Mouse (Mus musculus) cortical plate, adult 2 months (tissue): ENCODE measurements around the gene Rorc. TPM values are rescaled to one million over a fixed set of nuclear protein-coding genes. Genes with fewer than 3 reads are reported as not detected.
A peak's percentile ranks its signal among the peaks of the same experiment; 100 is the strongest.

Source experiments
- H3K27ac ChIP-seq: fragments of 200-500 bp; 2 replicates; pipeline ENCODE4 v1.5.1; 2012; ENCODE audit warnings: low read length, control low read depth, inconsistent platforms; ENCODE audit not compliant: insufficient read depth
- H3K4me1 ChIP-seq: fragments of 200-500 bp; 2 replicates; pipeline ENCODE4 v1.6.1; 2011; ENCODE audit warnings: low read length; ENCODE audit not compliant: control insufficient read depth, insufficient read depth
- H3K4me3 ChIP-seq: fragments of 200-500 bp; 2 replicates; pipeline ENCODE4 v1.5.1; 2011; ENCODE audit warnings: mild to moderate bottlenecking, low read length, control low read depth; ENCODE audit not compliant: insufficient read depth
- CTCF ChIP-seq: fragments of 200-500 bp; IDR thresholded peaks from 2 replicates; pipeline ENCODE4 v1.5.1; 2011; ENCODE audit warnings: mild to moderate bottlenecking, control low read depth, low read length; ENCODE audit not compliant: insufficient read depth; ENCODE audit errors: extremely low read depth
- POLR2A ChIP-seq: fragments of 200-500 bp; IDR thresholded peaks from 2 replicates; pipeline ENCODE4 v1.6.1; 2011; ENCODE audit warnings: mild to moderate bottlenecking, low read length, control low read depth; ENCODE audit not compliant: insufficient read depth; ENCODE audit errors: extremely low read depth
- polyA plus RNA-seq: library from polyadenylated mRNA; depleted of rRNA; stranded (reverse); fragments of >200 nt; gene quantifications from 2 replicates; pipeline ENCODE4 v1.2.3, GENCODE M21; 2012

The Rorc gene
- polyA plus RNA-seq, 1 experiment = 2.0 TPM

DNA sequence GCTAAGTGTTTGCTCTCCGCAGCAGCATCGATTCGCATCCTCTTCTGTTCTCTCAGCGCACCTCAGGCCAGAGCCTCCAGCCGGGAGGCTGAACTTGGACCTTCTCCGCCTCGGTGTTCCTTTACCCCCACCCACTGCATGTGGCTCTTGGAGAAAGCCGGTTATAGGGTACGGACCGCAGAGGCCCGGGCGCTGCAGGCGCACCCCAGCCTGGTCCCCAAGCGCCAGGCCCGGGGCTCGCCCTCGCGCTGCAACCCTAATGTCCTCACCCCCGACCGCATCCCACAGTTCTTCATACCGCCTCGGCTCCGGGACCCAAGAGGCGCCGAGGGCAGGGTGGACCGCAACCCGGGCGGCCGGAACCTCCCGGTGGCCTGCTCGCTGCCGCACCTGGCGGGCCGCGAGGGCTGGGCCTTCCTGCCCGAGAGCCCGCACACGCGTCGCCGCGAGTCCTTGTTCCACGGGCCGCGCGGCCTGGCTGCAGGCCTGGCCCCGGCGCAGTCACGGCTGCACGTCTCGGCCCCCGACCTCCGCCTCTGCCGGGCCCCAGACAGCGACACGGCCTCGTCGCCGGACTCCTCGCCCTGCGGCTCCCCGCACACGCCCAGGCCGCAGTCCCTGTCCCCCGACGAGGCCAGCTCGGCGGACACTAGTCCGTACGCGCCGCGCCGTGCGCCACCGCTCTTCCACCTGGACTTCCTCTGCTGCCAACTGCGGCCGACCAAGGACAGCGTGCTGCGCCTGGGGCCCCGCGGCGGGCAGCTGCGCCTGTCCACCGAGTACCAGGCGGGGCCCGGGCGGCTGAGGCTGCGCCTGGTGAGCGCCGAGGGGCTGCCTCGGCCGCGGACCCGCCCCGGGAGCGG lies 9.1 kb upstream of the Rorc start:
- TF ChIP-seq POLR2A = no peak
- no peak for TF ChIP-seq CTCF
- no peak overlapping the region for H3K27ac ChIP-seq
- peak overlapping the region; percentile 36 for H3K4me3 ChIP-seq
- no peaks in the 10 kb centered on the region for H3K4me1 ChIP-seq

DNA sequence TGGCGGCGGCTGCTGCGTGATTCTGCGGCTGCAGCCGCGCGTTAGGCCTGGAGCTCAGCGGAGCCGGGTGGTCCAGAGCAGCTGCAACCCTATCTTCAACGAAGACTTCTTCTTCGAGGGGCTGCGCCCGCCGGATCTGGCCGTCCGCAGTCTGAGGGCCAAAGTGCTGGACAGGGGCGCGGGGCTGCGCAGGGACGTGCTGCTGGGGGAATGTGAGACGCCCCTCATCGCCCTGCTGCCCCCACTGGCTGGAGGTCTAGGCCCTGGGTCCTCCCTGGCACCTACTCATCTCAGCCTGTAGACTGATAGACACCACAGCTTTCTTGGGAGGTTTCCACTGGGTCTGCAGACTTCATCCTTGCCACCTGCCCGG lies 8.5 kb upstream of the Rorc start:
- TF ChIP-seq CTCF = no peak
- TF ChIP-seq POLR2A = no peak
- Histone ChIP-seq H3K4me3 (peak overlapping the region; percentile 36; the same call in 1 of the 2 replicates), H3K27ac (no peak overlapping the region), H3K4me1 (no peaks in the 10 kb centered on the region)

GRCm38 (mm10) chr3:94366761-94367160 lies 5.8 kb upstream of the Rorc start:
- peak; percentile 98 for TF ChIP-seq CTCF
- no peak for TF ChIP-seq POLR2A
- Histone ChIP-seq H3K27ac (no peak overlapping the region), H3K4me1 (no peaks in the 10 kb centered on the region), H3K4me3 (no peak overlapping the region)

DNA sequence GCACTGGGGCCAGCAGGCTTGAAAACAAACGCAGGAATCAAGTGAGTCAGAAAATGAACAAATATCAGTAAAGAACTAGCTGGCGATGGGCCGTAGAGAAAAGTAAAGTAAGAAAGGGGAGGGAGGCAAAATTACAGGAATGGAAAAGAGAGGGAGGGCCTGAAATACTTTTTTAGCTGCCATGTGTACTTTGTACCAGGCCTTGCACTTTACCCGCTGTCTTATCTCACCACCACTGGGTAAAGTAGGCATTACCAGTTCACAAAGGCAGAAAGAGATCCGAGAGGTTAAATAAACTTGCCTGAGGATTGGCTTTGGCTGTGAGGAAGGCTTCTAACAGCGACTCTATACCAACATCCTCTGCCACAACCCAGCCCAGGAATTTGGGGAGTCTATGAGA lies 5.1 kb upstream of the Rorc start:
- TF ChIP-seq CTCF = no peak
- TF ChIP-seq POLR2A = no peak
- Histone ChIP-seq H3K4me3 (no peak overlapping the region), H3K27ac (no peak overlapping the region), H3K4me1 (no peaks in the 10 kb centered on the region)

GRCm38 (mm10) chr3:94368631-94369030 lies 4.0 kb upstream of the Rorc start:
- H3K27ac ChIP-seq = no peak overlapping the region
- H3K4me1 ChIP-seq = 0 out of 2 replicates have a peak, but pooled peaks cover 1% of the 10 kb centered on the region
- no peak for TF ChIP-seq CTCF
- TF ChIP-seq POLR2A = no peak
- no peak overlapping the region for H3K4me3 ChIP-seq

DNA sequence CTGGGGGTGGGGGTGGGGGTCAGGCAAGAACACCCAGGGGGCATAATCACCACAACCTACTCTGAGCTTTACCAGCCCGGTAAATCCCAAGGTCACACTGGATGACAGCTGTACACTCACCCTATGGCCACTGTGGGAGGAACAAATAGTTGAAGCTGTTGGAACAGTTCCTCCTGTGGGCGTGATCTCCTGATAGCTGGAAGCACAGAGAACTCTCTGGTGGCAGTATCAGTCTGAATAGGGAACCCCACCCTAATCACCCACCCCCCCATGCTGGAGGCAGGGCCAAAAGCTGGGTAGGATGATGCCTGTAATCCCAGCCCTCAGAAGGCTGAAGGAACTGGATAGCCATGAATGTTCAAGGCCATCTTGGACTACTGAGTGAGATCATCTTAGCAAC lies 2.9 kb upstream of the Rorc start:
- 0 out of 2 replicates have a peak, but pooled peaks cover 1% of the 10 kb centered on the region for H3K4me1 ChIP-seq
- no peak overlapping the region for H3K4me3 ChIP-seq
- no peak overlapping the region for H3K27ac ChIP-seq
- TF ChIP-seq POLR2A (no peak), CTCF (no peak)

DNA sequence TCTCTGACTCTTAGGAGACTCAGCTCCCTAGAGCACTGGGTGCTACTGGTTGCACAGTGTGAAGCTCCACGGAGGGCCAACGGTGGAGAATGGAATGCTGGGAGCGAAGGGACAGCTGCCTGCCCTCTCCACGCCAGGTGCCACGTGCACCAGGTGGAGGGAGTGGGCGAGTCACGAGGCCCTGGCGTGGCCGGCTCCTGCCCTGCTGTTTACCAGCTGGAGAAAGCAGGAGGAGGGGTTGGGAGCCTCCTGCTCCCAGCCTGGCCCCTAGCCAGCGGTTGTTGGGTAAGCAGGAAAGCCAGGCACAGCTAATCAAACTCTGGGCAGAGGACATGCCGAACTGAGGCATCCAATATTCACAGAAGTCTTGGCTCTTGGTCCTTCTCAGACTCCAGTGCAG lies 957 bp upstream of the Rorc start:
- TF ChIP-seq CTCF (no peak), POLR2A (no peak)
- Histone ChIP-seq H3K27ac (no peak overlapping the region), H3K4me1 (0 out of 2 replicates have a peak, but pooled peaks cover 1% of the 10 kb centered on the region), H3K4me3 (no peak overlapping the region)

- Histone ChIP-seq H3K27ac (no peak overlapping the region), H3K4me3 (no peak overlapping the region), H3K4me1 (0 out of 2 replicates have a peak, but pooled peaks cover 1% of the 10 kb centered on the region)
- TF ChIP-seq CTCF (no peak), POLR2A (no peak)
These were observed 556 bp upstream of the Rorc start for GRCm38 (mm10) chr3:94372038-94372437.

DNA sequence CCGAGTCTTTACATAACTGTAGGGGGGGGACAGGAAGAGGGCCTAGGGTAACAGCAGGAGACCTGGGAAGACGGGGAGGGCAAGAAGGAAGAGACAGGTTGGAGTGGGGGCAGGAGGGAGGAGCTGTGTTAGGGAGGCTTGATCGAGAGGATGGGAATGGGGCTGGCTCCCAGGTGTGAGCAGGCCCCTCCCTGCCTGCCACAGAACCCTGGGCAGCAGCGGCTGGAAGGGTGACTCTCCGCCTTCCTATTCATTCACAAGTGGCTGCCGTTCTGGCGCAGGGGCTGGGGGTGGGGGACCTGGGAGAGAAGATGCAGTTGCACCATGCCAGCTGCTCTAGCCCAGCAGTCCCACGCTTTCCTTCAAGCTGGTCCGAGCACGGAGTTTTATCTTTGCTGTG lies 496 bp downstream of the Rorc start:
- no peak overlapping the region for H3K4me3 ChIP-seq
- no peak overlapping the region for H3K27ac ChIP-seq
- 0 out of 2 replicates have a peak, but pooled peaks cover 1% of the 10 kb centered on the region for H3K4me1 ChIP-seq
- TF ChIP-seq CTCF = no peak
- TF ChIP-seq POLR2A = no peak

- Histone ChIP-seq H3K4me3 (no peak overlapping the region), H3K27ac (no peak overlapping the region), H3K4me1 (0 out of 2 replicates have a peak, but pooled peaks cover 1% of the 10 kb centered on the region)
- TF ChIP-seq POLR2A = no peak
- no peak for TF ChIP-seq CTCF
These were observed 1.0 kb downstream of the Rorc start for GRCm38 (mm10) chr3:94373597-94374011.
